In genomic region chr7:27224877-27225575, GRCm38 (mm10) we compare ENCODE assay signal across 8 mouse cellular contexts. TPM values are rescaled to one million over a fixed set of nuclear protein-coding genes. Genes with fewer than 3 reads are reported as not detected.
DNase-seq lines count a peak whose midpoint lies in the region; ATAC-seq and TF ChIP-seq lines count a peak whose summit lies in the region.

No protein-coding gene starts in this region.

- H3K4me1 ChIP-seq in heart, embryonic 10.5 days: peaks cover 43% of the 10 kb centered on the region
- peaks cover 46% of the 10 kb centered on the region for H3K4me1 ChIP-seq in limb, embryonic 13.5 days
- H3K4me1 ChIP-seq in small intestine, adult 2 months (ENCODE audit: control insufficient read depth, insufficient read depth, insufficient read length, low read length): peaks cover 38% of the 10 kb centered on the region

- 83% methylated on average over 11 of the region's 11 CpGs for WGBS in heart, embryonic 10.5 days
- 66% methylated on average over 11 of the region's 11 CpGs for WGBS in limb, embryonic 13.5 days
- WGBS in small intestine, adult 2 months: 19% methylated on average over 11 of the region's 11 CpGs

- H3K9me3 ChIP-seq in heart, embryonic 10.5 days: no peaks in the 10 kb centered on the region
- H3K9me3 ChIP-seq in limb, embryonic 13.5 days: no peaks in the 10 kb centered on the region

- H3K27me3 ChIP-seq in heart, embryonic 10.5 days (ENCODE audit: insufficient read depth, poor library complexity, severe bottlenecking): no peaks in the 10 kb centered on the region
- H3K27me3 ChIP-seq in limb, embryonic 13.5 days: no peaks in the 10 kb centered on the region
- no peaks in the 10 kb centered on the region for H3K27me3 ChIP-seq in small intestine, adult 2 months (ENCODE audit: control insufficient read depth, insufficient read depth, low read length)

- H3K9ac ChIP-seq in limb, embryonic 13.5 days: peak overlapping the region; percentile 54

- DNase-seq in cerebellum, adult 11 months: peak; percentile 38
- no peak for DNase-seq in cerebellum, adult 8-10 months
- DNase-seq in right cerebral cortex, adult 18-20 months: peak; percentile 76
- no peak for DNase-seq in right cerebral cortex, postnatal 4 days
- no peak for DNase-seq in heart, embryonic 10.5 days (ENCODE audit: low spot score)
- DNase-seq in yolk sac, embryonic 10.5 days (ENCODE audit: low spot score): no peak

- H3K4me2 ChIP-seq in limb, embryonic 13.5 days (replicated peaks): peak overlapping the region; percentile 93

- 0 out of 2 replicates have a peak overlapping the region, but pooled peaks have one; percentile 5 for H3K4me3 ChIP-seq in heart, embryonic 10.5 days
- peak overlapping the region; percentile 7 for H3K4me3 ChIP-seq in limb, embryonic 13.5 days
- H3K4me3 ChIP-seq in small intestine, adult 2 months (ENCODE audit: low read depth, low read length): peak overlapping the region; percentile 79

- no peak for TF ChIP-seq CTCF in small intestine, adult 2 months (IDR thresholded peaks at IDR 0.05; ENCODE audit: extremely low read depth, insufficient read length, insufficient replicate concordance, low read depth, low read length)

- no peak overlapping the region for H3K27ac ChIP-seq in heart, embryonic 10.5 days
- H3K27ac ChIP-seq in limb, embryonic 13.5 days: no peak overlapping the region
- H3K27ac ChIP-seq in small intestine, adult 2 months (ENCODE audit: insufficient read depth, low read depth, low read length): peak overlapping the region; percentile 92

- ATAC-seq in limb, embryonic 13.5 days (ENCODE audit: low FRiP score, low read depth): no peak

- peaks cover 7% of the 10 kb centered on the region; the same call in 1 of the 2 replicates for H3K36me3 ChIP-seq in heart, embryonic 10.5 days
- H3K36me3 ChIP-seq in limb, embryonic 13.5 days: peaks cover 13% of the 10 kb centered on the region
- peaks cover 2% of the 10 kb centered on the region for H3K36me3 ChIP-seq in small intestine, adult 2 months (ENCODE audit: control insufficient read depth, insufficient read depth, low read length)

- no peak for TF ChIP-seq POLR2A in small intestine, adult 2 months (IDR thresholded peaks at IDR 0.05; ENCODE audit: low read depth, low read length)

RNA-seq across cellular contexts. Expression of gene Itpkc, which starts 3.4 kb away (rescaled TPM):
- polyA plus RNA-seq in heart, embryonic 10.5 days (2016; fragmentation: Nextera tagmentation; extraction: Ambion mirVana): 3.4 and 5.0 TPM in 2 replicates
- 6.6 and 7.2 TPM in 2 replicates for polyA plus RNA-seq in limb, embryonic 13.5 days (2015; fragmentation: Nextera tagmentation; extraction: Ambion mirVana)
- polyA plus RNA-seq in small intestine, adult 2 months (2012; rRNA removed): 15.3 and 44.6 TPM in 2 replicates

RNA-seq across cellular contexts. Expression of gene Coq8b, which starts 7.8 kb away (rescaled TPM):
- polyA plus RNA-seq in heart, embryonic 10.5 days (2016; fragmentation: Nextera tagmentation; extraction: Ambion mirVana): 12.3 and 13.9 TPM in 2 replicates
- polyA plus RNA-seq in limb, embryonic 13.5 days (2015; fragmentation: Nextera tagmentation; extraction: Ambion mirVana): 17.7 and 18.5 TPM in 2 replicates
- polyA plus RNA-seq in small intestine, adult 2 months (2012; rRNA removed): 34.7 and 60.7 TPM in 2 replicates

RNA-seq across cellular contexts. Expression of gene Snrpa, which starts 29.0 kb away (rescaled TPM):
- 227 and 298 TPM in 2 replicates for polyA plus RNA-seq in heart, embryonic 10.5 days (2016; fragmentation: Nextera tagmentation; extraction: Ambion mirVana)
- polyA plus RNA-seq in limb, embryonic 13.5 days (2015; fragmentation: Nextera tagmentation; extraction: Ambion mirVana): 285 TPM in 2 replicates
- 73.2 and 138 TPM in 2 replicates for polyA plus RNA-seq in small intestine, adult 2 months (2012; rRNA removed)

RNA-seq across cellular contexts. Expression of gene BC024978, which starts 29.4 kb away (rescaled TPM):
- 3.1 and 3.2 TPM in 2 replicates for polyA plus RNA-seq in heart, embryonic 10.5 days (2016; fragmentation: Nextera tagmentation; extraction: Ambion mirVana)
- 3.6 TPM in 2 replicates for polyA plus RNA-seq in limb, embryonic 13.5 days (2015; fragmentation: Nextera tagmentation; extraction: Ambion mirVana)
- polyA plus RNA-seq in small intestine, adult 2 months (2012; rRNA removed): 6.4 and 9.5 TPM in 2 replicates

RNA-seq across cellular contexts. Expression of gene Numbl, which starts 33.2 kb away (rescaled TPM):
- polyA plus RNA-seq in heart, embryonic 10.5 days (2016; fragmentation: Nextera tagmentation; extraction: Ambion mirVana): 7.0 and 9.6 TPM in 2 replicates
- polyA plus RNA-seq in limb, embryonic 13.5 days (2015; fragmentation: Nextera tagmentation; extraction: Ambion mirVana): 32.3 and 34.1 TPM in 2 replicates
- 8.3 and 9.0 TPM in 2 replicates for polyA plus RNA-seq in small intestine, adult 2 months (2012; rRNA removed)

Comparison
In these comparisons a context has a peak if more than half of its experiments do, and no peak if none do; other contexts are left out.
1. DNase-seq: peak in cerebellum, adult 11 months (single experiment) and right cerebral cortex, adult 18-20 months (single experiment); none in cerebellum, adult 8-10 months (single experiment), right cerebral cortex, postnatal 4 days (single experiment), heart, embryonic 10.5 days (single experiment) and yolk sac, embryonic 10.5 days (single experiment).
2. H3K4me3 ChIP-seq: peak in every context shown above with its lines; median percentile 79 in small intestine, adult 2 months; 7 in limb, embryonic 13.5 days; 5 in heart, embryonic 10.5 days.